Mouse (Mus musculus): ENCODE measurements around the gene Car2. TPM values are rescaled to one million over a fixed set of nuclear protein-coding genes. Genes with fewer than 3 reads are reported as not detected.

Car2 gene
- total RNA-seq, 1 experiment, result 132 TPM

GRCm38 (mm10) chr3:14897770-14898169 is 11.7 kb downstream of the Car2 start:
- in situ Hi-C loops (cut with MboI; ENCODE audit: low sequenced_read_pairs in 2 of 2, unreplicated experiment in 2 of 2), result no loop called here
- Histone ChIP-seq H3K4me1 (ENCODE audit: control insufficient read depth in 2 of 2, insufficient read depth in 2 of 2, low read length in 2 of 2, poor library complexity in 1 of 2) (no peaks in the 10 kb centered on the region), H3K9ac (ENCODE audit: insufficient read depth, low read depth, low read length, poor library complexity, severe bottlenecking) (no peak overlapping the region), H3K4me3 (ENCODE audit: insufficient read depth in 1 of 2, low read depth in 1 of 2, low read length in 2 of 2, poor library complexity in 1 of 2, severe bottlenecking in 1 of 2) (no peak overlapping the region), H3K27ac (ENCODE audit: insufficient read depth, low read depth, low read length, poor library complexity, severe bottlenecking) (no peak overlapping the region), H3K9me3 (ENCODE audit: control insufficient read depth, insufficient read depth, low read depth, low read length) (no peaks in the 10 kb centered on the region), H3K36me3 (ENCODE audit: control insufficient read depth, insufficient read depth, low read length, poor library complexity, severe bottlenecking) (peaks cover 21% of the 10 kb centered on the region)
- TF ChIP-seq ZNF384 (IDR thresholded peaks at IDR 0.05; ENCODE audit: low read depth, low read length) (no peak), MAFK (IDR thresholded peaks at IDR 0.05; ENCODE audit: insufficient read depth, low read depth, low read length) (no peak), HCFC1 (IDR thresholded peaks at IDR 0.05; ENCODE audit: borderline replicate concordance, insufficient read depth, low read length) (no peak), ZC3H11A (IDR thresholded peaks at IDR 0.05; ENCODE audit: borderline replicate concordance, low read depth, low read length) (no peak), CHD2 (IDR thresholded peaks at IDR 0.05; ENCODE audit: low read depth, low read length) (no peak)
- no peak for DNase-seq (ENCODE audit: low read depth, low spot score)

DNA sequence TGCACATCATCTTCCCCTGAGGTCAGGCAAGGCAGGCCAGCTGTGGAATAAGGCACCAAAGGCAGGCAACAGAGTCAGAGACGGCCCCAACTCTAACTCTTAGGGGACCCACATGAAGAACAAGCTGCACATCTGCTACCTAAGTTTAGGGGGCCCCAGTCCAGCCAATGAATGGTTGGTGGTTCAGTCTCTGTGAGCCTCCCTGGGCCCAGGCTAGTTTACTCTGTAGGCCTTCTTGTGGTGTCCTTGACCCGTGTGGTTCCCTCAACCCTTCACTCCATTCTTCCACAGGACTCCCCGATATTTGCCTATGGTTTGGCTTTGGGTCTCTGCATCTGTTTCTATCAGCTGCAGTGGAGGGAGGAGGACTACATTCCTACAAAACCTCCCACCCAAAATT is 17.3 kb downstream of the Car2 start:
- H3K9ac ChIP-seq (ENCODE audit: insufficient read depth, low read depth, low read length, poor library complexity, severe bottlenecking), result no peak overlapping the region
- no peaks in the 10 kb centered on the region for H3K9me3 ChIP-seq (ENCODE audit: control insufficient read depth, insufficient read depth, low read depth, low read length)
- H3K36me3 ChIP-seq (ENCODE audit: control insufficient read depth, insufficient read depth, low read length, poor library complexity, severe bottlenecking), result peaks cover 18% of the 10 kb centered on the region
- no peak overlapping the region for H3K27ac ChIP-seq (ENCODE audit: insufficient read depth, low read depth, low read length, poor library complexity, severe bottlenecking)
- H3K4me1 ChIP-seq (ENCODE audit: control insufficient read depth in 2 of 2, insufficient read depth in 2 of 2, low read length in 2 of 2, poor library complexity in 1 of 2), result 0 out of 4 replicates have a peak, but pooled peaks cover 0 to 6% of the 10 kb centered on the region in 2 experiments
- no peak for TF ChIP-seq CHD2 (IDR thresholded peaks at IDR 0.05; ENCODE audit: low read depth, low read length)
- TF ChIP-seq MAFK (IDR thresholded peaks at IDR 0.05; ENCODE audit: insufficient read depth, low read depth, low read length), result no peak
- no peak for TF ChIP-seq ZC3H11A (IDR thresholded peaks at IDR 0.05; ENCODE audit: borderline replicate concordance, low read depth, low read length)
- TF ChIP-seq HCFC1 (IDR thresholded peaks at IDR 0.05; ENCODE audit: borderline replicate concordance, insufficient read depth, low read length), result no peak
- TF ChIP-seq ZNF384 (IDR thresholded peaks at IDR 0.05; ENCODE audit: low read depth, low read length), result no peak
- no peak overlapping the region for H3K4me3 ChIP-seq (ENCODE audit: insufficient read depth in 1 of 2, low read depth in 1 of 2, low read length in 2 of 2, poor library complexity in 1 of 2, severe bottlenecking in 1 of 2)
- DNase-seq (ENCODE audit: low read depth, low spot score), result no peak
- in situ Hi-C loops (cut with MboI; ENCODE audit: low sequenced_read_pairs in 2 of 2, unreplicated experiment in 2 of 2), result no loop called here

DNA sequence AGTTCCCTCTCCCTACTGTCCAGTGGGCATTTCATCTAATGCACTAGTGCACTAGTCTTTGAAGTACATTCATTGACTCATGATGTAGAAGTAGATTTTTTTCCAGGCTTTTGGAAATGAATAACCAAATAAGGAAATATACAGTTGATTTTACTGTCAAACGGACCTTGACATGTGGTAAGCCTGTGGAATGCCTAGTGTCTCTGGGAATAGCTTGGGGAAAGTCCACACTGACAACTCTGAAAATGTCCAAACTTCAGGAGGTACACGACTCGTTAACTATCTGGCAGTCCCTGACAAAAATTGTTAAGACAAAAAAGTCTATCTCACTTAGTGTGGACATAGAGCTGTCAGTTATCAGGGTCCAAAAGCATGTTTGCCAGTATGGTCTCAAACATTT is 18.1 kb downstream of the Car2 start:
- Histone ChIP-seq H3K27ac (ENCODE audit: insufficient read depth, low read depth, low read length, poor library complexity, severe bottlenecking) (no peak overlapping the region), H3K9me3 (ENCODE audit: control insufficient read depth, insufficient read depth, low read depth, low read length) (no peaks in the 10 kb centered on the region), H3K9ac (ENCODE audit: insufficient read depth, low read depth, low read length, poor library complexity, severe bottlenecking) (no peak overlapping the region), H3K4me3 (ENCODE audit: insufficient read depth in 1 of 2, low read depth in 1 of 2, low read length in 2 of 2, poor library complexity in 1 of 2, severe bottlenecking in 1 of 2) (no peak overlapping the region), H3K4me1 (ENCODE audit: control insufficient read depth in 2 of 2, insufficient read depth in 2 of 2, low read length in 2 of 2, poor library complexity in 1 of 2) (0 out of 4 replicates have a peak, but pooled peaks cover 0 to 6% of the 10 kb centered on the region in 2 experiments), H3K36me3 (ENCODE audit: control insufficient read depth, insufficient read depth, low read length, poor library complexity, severe bottlenecking) (peaks cover 17% of the 10 kb centered on the region)
- TF ChIP-seq HCFC1 (IDR thresholded peaks at IDR 0.05; ENCODE audit: borderline replicate concordance, insufficient read depth, low read length), result no peak
- no peak for TF ChIP-seq MAFK (IDR thresholded peaks at IDR 0.05; ENCODE audit: insufficient read depth, low read depth, low read length)
- TF ChIP-seq ZC3H11A (IDR thresholded peaks at IDR 0.05; ENCODE audit: borderline replicate concordance, low read depth, low read length), result no peak
- TF ChIP-seq CHD2 (IDR thresholded peaks at IDR 0.05; ENCODE audit: low read depth, low read length), result no peak
- no peak for TF ChIP-seq ZNF384 (IDR thresholded peaks at IDR 0.05; ENCODE audit: low read depth, low read length)
- DNase-seq (ENCODE audit: low read depth, low spot score), result no peak
- in situ Hi-C loops (cut with MboI; ENCODE audit: low sequenced_read_pairs in 2 of 2, unreplicated experiment in 2 of 2), result no loop called here

DNA sequence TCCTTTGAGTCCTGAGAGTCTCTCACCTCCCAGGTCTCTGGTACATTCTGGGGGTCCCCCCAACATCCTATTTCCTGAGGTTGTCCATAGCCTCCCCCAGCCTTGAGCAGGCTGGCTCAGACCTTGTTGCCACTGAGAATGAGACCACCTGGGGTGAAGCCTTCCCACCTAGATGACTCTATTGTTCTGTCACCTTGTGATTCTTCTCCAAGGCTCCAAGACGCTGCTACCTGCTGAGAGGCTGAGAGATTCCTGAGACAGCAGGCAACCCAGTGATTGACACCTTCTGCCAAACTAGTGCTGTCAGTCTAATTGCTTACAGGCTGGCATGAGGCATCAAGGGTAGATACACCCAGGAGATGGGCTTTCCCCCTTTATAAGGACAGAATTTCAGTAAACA is 21.2 kb downstream of the Car2 start:
- Histone ChIP-seq H3K27ac (ENCODE audit: insufficient read depth, low read depth, low read length, poor library complexity, severe bottlenecking) (no peak overlapping the region), H3K4me1 (ENCODE audit: control insufficient read depth in 2 of 2, insufficient read depth in 2 of 2, low read length in 2 of 2, poor library complexity in 1 of 2) (0 out of 4 replicates have a peak, but pooled peaks cover 0 to 6% of the 10 kb centered on the region in 2 experiments), H3K36me3 (ENCODE audit: control insufficient read depth, insufficient read depth, low read length, poor library complexity, severe bottlenecking) (peaks cover 4% of the 10 kb centered on the region; the same call in 1 of the 2 replicates), H3K4me3 (ENCODE audit: insufficient read depth in 1 of 2, low read depth in 1 of 2, low read length in 2 of 2, poor library complexity in 1 of 2, severe bottlenecking in 1 of 2) (no peak overlapping the region), H3K9me3 (ENCODE audit: control insufficient read depth, insufficient read depth, low read depth, low read length) (no peaks in the 10 kb centered on the region), H3K9ac (ENCODE audit: insufficient read depth, low read depth, low read length, poor library complexity, severe bottlenecking) (no peak overlapping the region)
- DNase-seq (ENCODE audit: low read depth, low spot score), result peak; percentile 51
- in situ Hi-C loops (cut with MboI; ENCODE audit: low sequenced_read_pairs in 2 of 2, unreplicated experiment in 2 of 2), result no loop called here
- TF ChIP-seq ZNF384 (IDR thresholded peaks at IDR 0.05; ENCODE audit: low read depth, low read length), result no peak
- no peak for TF ChIP-seq CHD2 (IDR thresholded peaks at IDR 0.05; ENCODE audit: low read depth, low read length)
- TF ChIP-seq HCFC1 (IDR thresholded peaks at IDR 0.05; ENCODE audit: borderline replicate concordance, insufficient read depth, low read length), result no peak

Measured in ES-E14 (cell line).